Mouse (Mus musculus) intestine, embryonic 14.5 days (tissue): Measurements from ENCODE around the gene Mfsd6. TPM values are rescaled to one million over a fixed set of nuclear protein-coding genes. Genes with fewer than 3 reads are reported as not detected.

Experiments used
- ATAC-seq: fragments of 200-750 bp; cut with Nextera tagmentation; replicated peaks from 2 replicates; pipeline ENCODE4 v1.8.0; 2017; ENCODE audit warnings: low read depth, moderate number of reproducible peaks, moderate TSS enrichment, moderate library complexity; ENCODE audit not compliant: low FRiP score, low TSS enrichment
- DNase-seq: peaks from one replicate; pipeline ENCODE4 v3.0.0-alpha.2; 2018; ENCODE audit warnings: low spot score
- H3K27ac ChIP-seq: fragments of 300-500 bp; sonication (generic); 2 replicates; pipeline ENCODE4 v1.5.1; 2014; ENCODE audit warnings: low read depth, mild to moderate bottlenecking, control low read depth
- H3K27me3 ChIP-seq: fragments of 300-500 bp; sonication (generic); replicated peaks from 2 replicates; pipeline ENCODE4 v1.6.1; 2014; ENCODE audit warnings: low read length, control low read depth; ENCODE audit not compliant: control insufficient read depth, insufficient read depth
- H3K36me3 ChIP-seq: fragments of 300-500 bp; sonication (generic); 2 replicates; pipeline ENCODE4 v1.6.1; 2014; ENCODE audit warnings: low read length, control low read depth; ENCODE audit not compliant: control insufficient read depth, insufficient read depth
- H3K4me1 ChIP-seq: fragments of 300-500 bp; sonication (generic); replicated peaks from 2 replicates; pipeline ENCODE4 v1.6.1; 2014; ENCODE audit warnings: low read length, control low read depth, mixed read lengths; ENCODE audit not compliant: control insufficient read depth, insufficient read depth
- H3K4me2 ChIP-seq: fragments of 300-500 bp; sonication (generic); 2 replicates; pipeline ENCODE4 v1.6.1; 2014; ENCODE audit warnings: low read length
- H3K4me3 ChIP-seq: fragments of 300-500 bp; sonication (generic); 2 replicates; pipeline ENCODE4 v1.5.1; 2014; ENCODE audit warnings: low read depth, low read length, control low read depth, mixed read lengths
- H3K9ac ChIP-seq: fragments of 300-500 bp; sonication (generic); 2 replicates; pipeline ENCODE4 v1.6.1; 2014; ENCODE audit warnings: mild to moderate bottlenecking, low read length
- H3K9me3 ChIP-seq: fragments of 300-500 bp; sonication (generic); 2 replicates; pipeline ENCODE4 v1.6.1; 2016; ENCODE audit warnings: low read length, control low read depth; ENCODE audit not compliant: control insufficient read depth
- WGBS: fragments of 180-500 bp; shearing (Covaris S2); extraction: QIAGEN DNeasy Blood & Tissue Kit; methylation state at CpG from one replicate; pipeline ENCODE4 v1.1.7; 2014; 5-methylcytosine and 5-hydroxymethylcytosine counted together
- polyA plus RNA-seq: library from polyadenylated mRNA; unstranded; fragments of >200 nt; fragmentation: Nextera tagmentation; extraction: Ambion mirVana; gene quantifications from 2 replicates; pipeline ENCODE4 v1.2.1, GENCODE M21; 2014

Gene Mfsd6
- polyA plus RNA-seq, 1 experiment from 2014 or later: 4.3 TPM

DNA sequence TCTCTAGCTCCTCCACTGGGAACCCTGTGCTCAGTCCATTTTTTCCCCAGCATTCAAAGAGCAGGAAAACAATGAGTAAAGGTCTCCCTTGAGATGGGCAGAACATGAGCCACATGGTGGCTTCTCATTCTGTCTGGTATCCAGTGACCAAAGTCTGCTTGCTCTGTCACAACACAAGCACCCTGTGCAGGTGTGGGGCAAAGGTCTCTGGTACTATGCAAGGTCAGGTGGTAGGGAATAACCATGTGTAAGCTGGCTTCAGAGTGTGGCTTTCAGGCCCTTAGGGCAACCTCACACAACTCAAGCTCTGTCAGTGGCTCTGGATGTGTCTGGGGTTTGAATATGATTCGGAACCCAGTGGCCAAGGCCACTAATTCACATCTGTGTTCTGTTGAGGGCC lies 22.7 kb upstream of the Mfsd6 start:
- Histone ChIP-seq H3K4me2 (no peak overlapping the region), H3K9ac (no peak overlapping the region), H3K36me3 (no peaks in the 10 kb centered on the region), H3K27ac (no peak overlapping the region), H3K4me3 (no peak overlapping the region), H3K4me1 (no peaks in the 10 kb centered on the region), H3K27me3 (no peaks in the 10 kb centered on the region), H3K9me3 (no peaks in the 10 kb centered on the region)
- 87% methylated on average over 1 of the region's 1 CpGs for WGBS
- DNase-seq (no peak), ATAC-seq (no peak)

DNA sequence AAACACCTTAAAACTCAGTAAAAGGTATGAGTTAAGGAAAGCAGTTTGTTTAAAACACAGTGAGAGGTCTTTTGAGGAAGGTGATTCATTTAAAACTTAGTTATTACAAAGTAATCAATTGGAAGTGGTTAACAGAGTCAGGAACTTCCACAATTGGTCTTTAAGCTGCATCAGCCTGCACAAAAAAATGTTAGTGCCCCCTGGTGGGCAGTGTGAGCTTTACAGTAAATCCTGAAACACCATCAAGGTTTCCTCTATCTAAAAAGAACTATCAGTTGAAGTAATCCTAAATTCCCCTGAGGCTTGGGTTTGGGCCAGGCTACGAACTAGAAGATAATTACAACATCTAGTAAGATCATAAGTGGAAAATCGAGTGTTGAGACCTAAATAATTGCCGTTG lies 21.0 kb upstream of the Mfsd6 start:
- Histone ChIP-seq H3K9me3 (no peaks in the 10 kb centered on the region), H3K27me3 (no peaks in the 10 kb centered on the region), H3K9ac (no peak overlapping the region), H3K4me1 (no peaks in the 10 kb centered on the region), H3K27ac (no peak overlapping the region), H3K4me3 (no peak overlapping the region), H3K36me3 (no peaks in the 10 kb centered on the region), H3K4me2 (no peak overlapping the region)
- DNase-seq (peak; percentile 75), ATAC-seq (no peak)
- 20% methylated on average over 3 of the region's 3 CpGs for WGBS

DNA sequence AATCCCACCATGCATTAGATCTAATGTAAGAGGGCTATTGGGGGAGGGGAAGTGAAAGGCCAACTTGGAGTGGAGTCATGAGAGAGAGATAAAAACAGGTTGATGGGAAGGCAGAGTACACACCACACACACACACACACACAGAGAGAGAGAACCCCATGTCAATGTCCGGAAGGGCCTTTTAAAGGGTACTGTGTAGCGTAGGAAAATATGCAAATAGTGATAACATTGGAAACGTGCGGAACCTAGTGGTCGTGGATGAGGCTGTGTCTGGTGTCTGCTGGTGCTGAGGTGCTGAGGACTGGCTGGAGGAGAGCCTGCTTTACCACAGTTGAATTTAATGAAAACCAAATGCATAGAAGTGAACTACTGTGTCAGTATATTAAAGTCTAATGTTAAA lies 15.3 kb upstream of the Mfsd6 start:
- H3K9me3 ChIP-seq: no peaks in the 10 kb centered on the region
- no peaks in the 10 kb centered on the region for H3K36me3 ChIP-seq
- no peak for DNase-seq
- no peak overlapping the region for H3K4me3 ChIP-seq
- no peak overlapping the region for H3K27ac ChIP-seq
- no peak for ATAC-seq
- WGBS: 75% methylated on average over 5 of the region's 5 CpGs
- no peaks in the 10 kb centered on the region for H3K27me3 ChIP-seq
- H3K4me1 ChIP-seq: no peaks in the 10 kb centered on the region
- no peak overlapping the region for H3K9ac ChIP-seq
- no peak overlapping the region for H3K4me2 ChIP-seq

DNA sequence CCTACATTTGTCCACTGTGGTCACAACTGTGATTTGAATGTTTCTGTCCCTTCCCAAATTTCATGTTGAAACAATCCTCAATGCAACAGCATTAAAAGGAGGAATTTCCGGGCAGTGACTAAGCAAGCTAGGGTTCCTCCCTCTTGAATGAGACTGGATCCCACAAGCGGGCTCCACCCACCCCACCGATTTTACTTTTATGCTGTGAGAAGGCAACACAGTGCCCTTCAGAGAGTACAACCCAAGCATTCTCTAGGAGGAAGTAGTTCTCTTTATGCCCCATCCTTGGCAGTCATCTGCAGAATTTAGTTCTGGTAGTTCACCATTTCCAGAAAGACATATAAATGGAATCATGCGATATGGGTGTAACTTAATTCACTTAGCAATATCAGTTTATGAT lies 6.9 kb upstream of the Mfsd6 start:
- DNase-seq (no peak), ATAC-seq (no peak)
- no peak overlapping the region for H3K4me3 ChIP-seq
- H3K27ac ChIP-seq: no peak overlapping the region
- H3K9me3 ChIP-seq: no peaks in the 10 kb centered on the region
- no peaks in the 10 kb centered on the region for H3K4me1 ChIP-seq
- no peaks in the 10 kb centered on the region for H3K27me3 ChIP-seq
- no peak overlapping the region for H3K4me2 ChIP-seq
- H3K9ac ChIP-seq: no peak overlapping the region
- no peaks in the 10 kb centered on the region for H3K36me3 ChIP-seq
- WGBS: 81% methylated on average over 4 of the region's 4 CpGs

DNA sequence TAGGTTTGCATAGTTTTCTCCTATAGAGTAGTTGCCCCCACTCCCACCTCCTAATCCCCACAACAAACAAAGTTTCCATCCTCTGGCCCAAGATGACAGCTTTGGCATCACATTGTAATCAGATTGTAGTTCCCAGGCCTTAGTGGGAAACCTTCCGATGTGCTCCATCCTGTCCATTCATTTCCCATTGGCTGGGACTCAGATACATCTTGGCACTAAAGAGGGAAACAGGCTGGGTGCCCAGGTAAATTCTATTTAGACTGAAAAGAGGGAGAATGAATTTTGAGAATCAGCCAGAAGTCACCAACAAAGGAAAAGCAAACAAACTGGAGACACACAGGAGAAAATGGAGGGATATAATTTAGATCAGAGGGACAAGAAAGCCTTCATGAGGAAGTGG lies 3.0 kb upstream of the Mfsd6 start:
- no peak for ATAC-seq
- 86% methylated on average over 1 of the region's 1 CpGs for WGBS
- no peak overlapping the region for H3K4me3 ChIP-seq
- no peak overlapping the region for H3K27ac ChIP-seq
- no peaks in the 10 kb centered on the region for H3K36me3 ChIP-seq
- peaks cover 6% of the 10 kb centered on the region for H3K27me3 ChIP-seq
- no peak overlapping the region for H3K4me2 ChIP-seq
- H3K9me3 ChIP-seq: no peaks in the 10 kb centered on the region
- H3K4me1 ChIP-seq: no peaks in the 10 kb centered on the region
- DNase-seq: no peak
- no peak overlapping the region for H3K9ac ChIP-seq

DNA sequence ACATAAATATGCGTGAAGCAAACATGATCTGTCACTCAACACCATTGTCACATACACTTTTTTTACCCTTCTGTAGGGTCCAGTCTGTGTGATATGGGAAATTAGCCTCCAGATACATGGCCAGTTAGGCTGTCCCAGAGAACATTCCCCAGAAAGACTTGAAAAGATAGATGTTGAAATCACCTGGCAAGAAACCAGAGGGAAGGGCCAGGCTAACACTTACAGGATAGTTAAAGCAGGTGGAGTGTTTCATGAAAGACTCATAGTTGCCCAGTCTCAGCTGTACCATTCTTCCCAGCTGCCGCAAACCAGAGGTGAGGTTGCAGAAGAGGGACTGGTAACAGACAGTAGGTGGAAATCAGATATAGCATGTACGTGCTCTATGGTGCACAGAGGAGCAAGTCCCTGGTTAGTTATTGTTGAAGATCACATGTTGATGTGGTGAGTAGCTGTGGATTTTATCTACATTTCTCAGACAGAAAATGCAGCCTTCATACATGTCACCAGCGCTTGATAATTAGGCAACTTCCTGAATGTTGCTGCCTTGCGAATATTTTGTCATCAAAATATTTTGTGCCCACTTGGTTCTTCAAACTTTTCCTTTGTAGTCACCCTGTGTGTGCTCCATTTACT lies 1.7 kb upstream of the Mfsd6 start:
- H3K4me2 ChIP-seq: no peak overlapping the region
- WGBS: 87% methylated on average over 5 of the region's 5 CpGs
- no peaks in the 10 kb centered on the region for H3K36me3 ChIP-seq
- H3K4me1 ChIP-seq: no peaks in the 10 kb centered on the region
- H3K9ac ChIP-seq: no peak overlapping the region
- H3K4me3 ChIP-seq: no peak overlapping the region
- DNase-seq: no peak
- H3K27ac ChIP-seq: no peak overlapping the region
- no peak for ATAC-seq
- H3K9me3 ChIP-seq: no peaks in the 10 kb centered on the region
- H3K27me3 ChIP-seq: peaks cover 6% of the 10 kb centered on the region

DNA sequence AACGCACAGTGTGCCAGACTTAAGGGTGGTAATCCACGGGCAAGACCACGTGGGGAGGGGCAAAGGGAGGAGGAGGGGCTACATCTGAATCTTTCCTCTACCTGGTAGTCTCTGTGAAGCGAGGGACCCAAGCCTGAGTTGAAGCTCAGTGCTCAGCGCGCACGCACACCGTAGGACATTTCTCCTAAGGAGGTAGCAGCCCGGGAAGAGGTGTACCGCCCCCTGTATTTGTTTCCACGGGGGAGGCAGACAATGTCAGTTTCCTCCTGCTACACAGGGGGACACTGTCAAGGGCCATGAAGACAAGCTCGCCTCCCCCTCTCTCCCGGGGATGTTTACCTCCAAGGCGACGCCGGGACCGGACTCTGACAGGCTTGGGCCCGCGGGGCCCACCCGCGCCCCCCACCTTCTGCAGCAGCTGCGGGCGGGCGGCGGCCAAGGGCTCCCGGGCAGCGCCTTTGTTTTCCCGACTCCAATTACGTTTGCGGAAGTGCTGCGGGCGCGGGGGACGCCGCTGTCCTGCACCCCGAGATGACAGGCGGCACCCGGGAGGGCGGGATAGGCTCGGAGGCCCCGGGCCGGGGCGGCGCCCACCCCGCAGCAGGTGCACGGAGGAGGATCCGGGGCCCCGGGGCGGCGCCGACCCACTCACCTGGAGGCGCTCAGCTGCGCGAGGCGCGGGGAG lies 749 bp downstream of the Mfsd6 start:
- Histone ChIP-seq H3K4me1 (no peaks in the 10 kb centered on the region), H3K36me3 (no peaks in the 10 kb centered on the region), H3K9me3 (no peaks in the 10 kb centered on the region), H3K4me2 (peak overlapping the region; percentile 62), H3K9ac (peak overlapping the region; percentile 51), H3K27me3 (peaks cover 6% of the 10 kb centered on the region), H3K27ac (peak overlapping the region; percentile 34; the same call in 1 of the 2 replicates), H3K4me3 (peak overlapping the region; percentile 62)
- under 1% methylated on average over 36 of the region's 56 CpGs for WGBS
- peak; percentile 80 for DNase-seq
- peak; percentile 88 for ATAC-seq

DNA sequence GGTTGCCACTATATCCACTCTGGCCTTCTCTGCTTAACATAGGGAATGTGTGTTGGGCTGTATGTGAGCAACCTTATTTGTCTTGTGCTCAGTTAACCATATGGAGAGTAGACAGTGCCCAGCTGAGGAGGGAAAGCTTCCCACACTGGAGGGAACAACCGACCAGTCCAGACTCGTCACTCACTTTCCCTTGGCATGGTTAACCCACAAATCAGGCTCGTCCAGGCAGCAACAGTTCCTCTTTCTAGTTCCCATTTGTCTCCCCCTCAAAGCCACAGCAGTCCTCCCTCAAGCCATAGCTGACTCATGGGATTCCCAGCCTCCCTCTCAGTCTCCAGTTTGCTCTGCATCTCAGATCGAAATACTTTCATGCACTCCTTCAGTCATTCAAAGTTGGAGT lies 4.7 kb downstream of the Mfsd6 start:
- no peak overlapping the region for H3K4me2 ChIP-seq
- peaks cover 3% of the 10 kb centered on the region for H3K27me3 ChIP-seq
- H3K36me3 ChIP-seq: no peaks in the 10 kb centered on the region
- no peak overlapping the region for H3K9ac ChIP-seq
- no peaks in the 10 kb centered on the region for H3K9me3 ChIP-seq
- ATAC-seq: no peak
- WGBS: 53% methylated on average over 4 of the region's 4 CpGs
- no peak overlapping the region for H3K27ac ChIP-seq
- no peak for DNase-seq
- H3K4me1 ChIP-seq: no peaks in the 10 kb centered on the region
- no peak overlapping the region for H3K4me3 ChIP-seq

DNA sequence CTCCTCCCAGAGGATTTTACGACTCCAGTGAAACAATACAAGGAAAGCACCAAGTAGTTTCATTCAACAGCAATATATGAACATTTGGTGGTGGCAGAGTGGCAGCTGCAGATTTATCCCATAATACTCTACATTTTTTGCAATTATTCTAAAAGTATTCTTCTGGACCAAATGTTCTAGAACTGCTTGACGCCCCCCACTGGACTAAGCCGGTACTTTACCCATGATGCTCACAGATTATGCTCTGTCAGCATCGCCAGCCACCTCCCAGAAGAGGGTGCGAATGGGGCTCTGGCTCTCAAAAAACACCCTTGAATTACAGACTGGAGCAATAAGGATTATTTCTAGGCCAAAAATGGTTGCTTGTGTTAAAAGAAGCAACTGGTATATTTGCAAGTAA lies 8.2 kb downstream of the Mfsd6 start:
- 55% methylated on average over 5 of the region's 5 CpGs for WGBS
- Histone ChIP-seq H3K4me3 (no peak overlapping the region), H3K4me2 (no peak overlapping the region), H3K27ac (no peak overlapping the region), H3K9me3 (no peaks in the 10 kb centered on the region), H3K27me3 (no peaks in the 10 kb centered on the region), H3K36me3 (no peaks in the 10 kb centered on the region), H3K9ac (no peak overlapping the region), H3K4me1 (no peaks in the 10 kb centered on the region)
- no peak for ATAC-seq
- no peak for DNase-seq
